Mouse (Mus musculus) left cerebral cortex, adult 9 months (tissue): Measurements from ENCODE around the gene 4933427D14Rik.

Experiments
- DNase-seq, 2 experiments: peaks; one replicate each; pipeline ENCODE4 v3.0.0; 2022; ENCODE audit warnings: low spot score in 2 of 2

Gene 4933427D14Rik

DNA sequence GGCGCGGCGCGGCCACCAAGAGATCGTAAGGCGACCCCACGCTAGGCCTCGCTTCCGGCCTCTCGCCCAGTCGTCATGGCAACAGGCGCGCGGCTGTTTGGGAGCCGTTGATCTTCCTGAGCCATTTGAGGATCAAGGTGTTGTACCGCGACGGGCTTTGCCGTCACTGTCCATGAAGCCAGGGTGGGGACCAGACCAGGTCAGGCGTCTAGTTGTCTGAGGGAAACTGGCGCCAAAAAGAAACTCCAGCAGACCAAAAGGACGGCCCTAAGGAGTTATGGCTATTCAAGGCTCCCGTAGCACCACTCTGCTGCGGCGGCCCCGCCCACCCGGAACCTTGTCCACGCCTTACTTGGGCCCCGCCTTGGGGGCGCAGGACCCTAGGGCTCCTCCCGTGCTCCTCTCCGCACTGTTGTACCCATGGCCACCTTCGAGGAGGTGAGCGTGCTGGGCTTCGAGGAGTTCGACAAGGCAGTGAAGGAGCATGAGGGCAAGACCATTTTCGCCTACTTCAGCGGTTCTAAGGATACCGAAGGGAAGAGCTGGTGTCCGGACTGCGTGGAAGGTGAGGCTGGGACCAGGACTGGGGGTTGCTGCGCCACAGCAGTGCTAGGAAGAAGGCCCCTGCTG lies at the start of gene 4933427D14Rik, which contains the start of gene Txndc17:
Gene 4933427D14Rik, minus strand, starts transcription at position 256 of the 630 bp plus-strand sequence.
Gene Txndc17, plus strand, starts transcription at position 344 of the 630 bp plus-strand sequence.
- DNase-seq = peak in 1 of 2 experiments; percentile 87

DNA sequence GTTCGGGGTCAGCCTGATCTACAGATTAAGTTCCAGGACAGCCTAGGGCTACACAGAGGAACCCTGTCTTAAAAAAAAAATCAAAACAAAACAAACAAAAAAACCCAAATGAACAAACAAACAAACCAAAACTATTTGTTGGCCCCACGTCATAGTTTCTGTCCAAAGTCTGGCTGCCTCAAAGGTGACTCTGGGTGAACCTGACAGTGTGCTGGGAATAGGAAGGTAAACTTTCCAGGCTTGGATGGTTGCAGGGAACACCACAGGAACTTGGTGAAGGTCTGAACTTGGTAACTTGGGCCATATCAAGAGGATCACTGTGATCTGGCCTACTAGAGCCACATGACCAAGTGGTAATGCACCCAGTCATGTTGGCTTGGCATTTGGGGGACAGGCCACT lies 49.2 kb upstream of the 4933427D14Rik start:
- no peak for DNase-seq

DNA sequence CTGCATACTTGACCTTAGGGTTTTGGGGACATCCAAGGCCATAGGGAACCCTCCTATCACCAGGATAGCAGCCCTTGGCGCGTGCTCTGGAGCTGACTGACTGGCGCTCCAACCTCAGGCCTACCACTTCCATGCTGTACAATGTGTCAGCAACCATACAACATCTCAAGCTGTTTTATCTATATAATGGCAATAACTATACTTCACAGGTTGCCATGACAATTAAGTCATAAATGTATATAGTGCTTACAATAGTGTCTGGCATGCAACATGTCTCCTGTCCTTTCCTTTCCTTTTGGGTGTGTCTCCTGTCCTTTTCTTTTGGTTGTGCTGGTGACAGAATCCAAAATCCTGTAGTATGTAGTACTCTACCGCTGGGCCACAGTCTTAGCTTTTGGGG lies 48.4 kb upstream of the 4933427D14Rik start:
- DNase-seq = no peak

DNA sequence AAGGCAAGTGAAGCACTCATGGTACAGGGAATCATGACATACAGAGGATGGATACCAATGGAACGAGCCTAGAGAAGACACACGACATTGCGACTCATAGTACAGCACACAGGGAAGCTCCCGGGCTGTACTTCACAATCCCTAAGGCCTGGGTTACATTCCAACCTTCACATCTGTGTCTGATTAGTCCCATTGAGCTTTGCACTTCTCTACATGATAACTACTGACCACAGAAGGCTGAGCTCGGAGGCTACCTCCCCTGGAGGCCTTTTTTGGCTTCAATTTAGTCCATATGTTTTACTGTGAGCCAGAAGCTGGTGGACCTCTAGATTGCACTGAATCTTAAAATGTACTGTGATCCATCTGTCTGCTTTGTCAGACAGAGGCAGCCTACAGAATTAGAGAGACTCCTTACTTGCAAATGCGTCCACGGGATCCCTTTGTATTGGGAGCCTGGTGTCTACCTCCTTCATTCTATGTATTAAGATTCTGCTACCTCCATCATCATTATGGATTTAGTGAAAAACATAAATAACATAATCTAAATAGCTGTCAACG lies 38.0 kb upstream of the 4933427D14Rik start:
- peak in 1 of 2 experiments; percentile 30 for DNase-seq

DNA sequence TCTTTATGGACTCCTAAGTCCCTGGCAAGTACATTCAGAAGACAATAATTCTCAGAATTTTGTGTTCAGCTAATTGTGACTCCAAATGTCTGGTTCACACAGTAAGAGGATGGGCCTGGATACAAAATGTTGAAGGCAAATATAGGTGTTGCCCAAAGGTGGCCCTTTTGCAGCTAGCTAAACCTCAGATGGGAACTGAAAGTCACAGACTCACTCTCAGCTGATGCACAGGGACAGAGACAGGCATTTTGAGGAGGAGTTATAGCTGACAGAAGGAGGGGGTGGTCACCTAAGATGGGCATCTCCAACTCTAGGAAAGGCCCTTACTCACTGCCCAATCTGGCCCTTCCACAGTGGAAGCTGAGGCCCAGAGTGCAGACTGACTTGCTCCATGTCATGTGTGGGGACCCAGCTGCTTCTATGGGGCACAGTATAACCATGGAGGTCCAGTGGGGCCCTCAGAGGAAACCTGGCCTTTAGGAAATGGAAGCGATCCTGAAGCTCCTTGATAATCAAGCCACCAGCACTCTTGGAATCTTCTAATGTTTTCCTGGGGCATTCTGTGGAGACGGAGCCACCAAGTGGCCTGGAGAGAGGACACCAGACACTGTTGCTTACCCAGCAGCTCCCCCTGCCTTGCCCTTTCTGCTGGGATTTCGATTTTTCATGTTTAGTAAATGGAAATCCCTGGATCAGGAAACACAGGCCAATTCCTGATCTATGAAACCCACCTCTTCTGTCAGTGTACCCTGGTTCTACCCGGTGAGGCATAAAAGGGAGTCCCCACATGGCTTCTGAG lies 33.0 kb upstream of the 4933427D14Rik start:
- DNase-seq = no peak

DNA sequence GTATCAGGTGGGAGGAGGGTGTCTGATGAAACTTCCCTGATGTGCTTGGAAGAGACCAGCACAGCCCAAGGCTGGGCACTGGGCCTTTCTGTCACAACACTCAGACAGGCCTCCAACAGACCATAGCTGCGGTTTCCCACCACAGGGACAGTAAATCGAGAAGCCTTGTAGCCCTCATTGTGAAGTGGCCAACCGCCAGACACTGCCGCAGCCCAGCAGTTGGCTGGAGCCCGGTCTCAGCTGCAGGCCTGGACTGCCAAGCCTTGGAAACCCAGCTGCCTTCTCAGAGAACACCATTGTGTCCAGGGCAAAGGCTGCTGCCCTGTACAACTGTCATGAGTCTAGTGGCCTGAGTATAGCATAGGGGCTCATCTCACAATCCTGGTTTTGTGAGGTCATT lies 26.8 kb upstream of the 4933427D14Rik start:
- peak in 1 of 2 experiments; percentile 64 for DNase-seq

DNA sequence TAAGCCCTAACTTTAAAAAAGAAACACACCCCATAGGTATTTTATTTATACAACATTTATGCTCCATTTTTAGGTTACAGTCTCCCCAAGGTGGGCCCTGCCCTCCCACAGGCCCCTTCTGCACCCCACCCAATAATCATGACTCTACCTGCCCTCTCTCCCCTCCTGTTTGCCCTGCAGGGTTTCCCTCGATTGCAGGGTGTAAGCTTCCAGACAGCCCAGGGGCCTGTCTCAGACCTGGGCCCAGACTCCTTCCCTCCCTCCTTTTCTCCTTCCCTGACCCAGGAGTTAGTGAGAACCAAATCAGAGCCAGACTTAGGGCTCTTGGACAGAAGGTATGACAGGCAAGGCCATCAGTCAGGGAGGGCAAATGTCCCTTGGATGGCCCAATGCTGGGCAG lies 25.7 kb upstream of the 4933427D14Rik start:
- DNase-seq = no peak

DNA sequence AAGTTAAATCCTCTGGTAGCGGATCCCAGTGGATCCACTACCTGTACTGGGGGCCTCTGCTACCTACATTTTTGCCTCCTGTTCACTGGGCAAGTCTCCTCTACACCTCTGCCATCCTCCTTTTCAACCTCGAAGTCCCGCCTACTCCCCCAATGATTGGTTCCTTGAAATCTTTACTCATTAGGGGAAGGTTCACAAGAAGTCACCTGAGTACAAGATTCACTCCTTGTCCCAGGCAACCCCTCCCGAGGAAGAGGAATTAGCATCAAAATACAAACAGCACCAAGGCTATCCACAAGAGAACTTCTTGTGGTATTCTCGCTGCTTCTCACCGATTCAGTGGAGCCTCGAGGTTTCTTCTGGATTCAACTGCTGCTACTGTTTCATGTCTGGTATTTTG lies 24.8 kb upstream of the 4933427D14Rik start:
- DNase-seq = no peak

DNA sequence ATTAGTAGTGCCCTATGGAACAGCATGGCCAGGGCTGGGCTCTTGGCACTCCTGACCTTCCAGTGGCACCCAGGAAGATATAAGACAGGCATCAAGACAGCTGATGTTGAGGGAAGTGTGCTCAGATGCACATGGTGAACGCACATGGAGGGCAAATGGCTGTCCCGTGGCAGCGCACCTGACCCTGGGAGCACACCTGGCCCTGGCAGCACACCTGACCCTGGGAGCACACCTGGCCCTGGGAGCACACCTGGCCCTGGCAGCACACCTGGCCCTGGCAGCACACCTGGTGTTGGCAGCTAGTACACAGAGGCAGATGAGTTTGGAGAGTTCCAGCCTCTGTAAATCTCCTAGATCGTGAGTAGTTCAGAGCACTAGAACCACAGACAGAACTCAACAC lies 21.3 kb upstream of the 4933427D14Rik start:
- DNase-seq = no peak

DNA sequence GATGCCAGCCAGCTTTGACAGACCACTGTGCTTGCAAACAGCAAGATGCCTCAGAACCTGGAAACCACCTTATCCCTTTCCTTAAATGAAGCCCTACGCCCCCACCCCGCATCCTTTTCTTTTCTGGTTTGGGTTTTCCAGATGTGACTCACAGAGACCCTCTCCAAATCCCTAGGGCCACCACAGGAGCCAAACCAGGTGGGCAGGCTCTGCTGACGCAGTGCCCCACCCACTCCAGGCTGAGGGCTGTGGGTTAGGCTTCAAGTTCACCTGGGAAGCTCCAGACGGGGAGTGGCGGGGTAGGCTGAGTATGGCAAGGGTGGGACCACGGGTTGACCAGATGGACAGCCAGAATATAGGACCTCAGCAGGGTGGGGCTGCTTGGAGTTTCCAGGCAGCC lies 19.6 kb upstream of the 4933427D14Rik start:
- no peak for DNase-seq

DNA sequence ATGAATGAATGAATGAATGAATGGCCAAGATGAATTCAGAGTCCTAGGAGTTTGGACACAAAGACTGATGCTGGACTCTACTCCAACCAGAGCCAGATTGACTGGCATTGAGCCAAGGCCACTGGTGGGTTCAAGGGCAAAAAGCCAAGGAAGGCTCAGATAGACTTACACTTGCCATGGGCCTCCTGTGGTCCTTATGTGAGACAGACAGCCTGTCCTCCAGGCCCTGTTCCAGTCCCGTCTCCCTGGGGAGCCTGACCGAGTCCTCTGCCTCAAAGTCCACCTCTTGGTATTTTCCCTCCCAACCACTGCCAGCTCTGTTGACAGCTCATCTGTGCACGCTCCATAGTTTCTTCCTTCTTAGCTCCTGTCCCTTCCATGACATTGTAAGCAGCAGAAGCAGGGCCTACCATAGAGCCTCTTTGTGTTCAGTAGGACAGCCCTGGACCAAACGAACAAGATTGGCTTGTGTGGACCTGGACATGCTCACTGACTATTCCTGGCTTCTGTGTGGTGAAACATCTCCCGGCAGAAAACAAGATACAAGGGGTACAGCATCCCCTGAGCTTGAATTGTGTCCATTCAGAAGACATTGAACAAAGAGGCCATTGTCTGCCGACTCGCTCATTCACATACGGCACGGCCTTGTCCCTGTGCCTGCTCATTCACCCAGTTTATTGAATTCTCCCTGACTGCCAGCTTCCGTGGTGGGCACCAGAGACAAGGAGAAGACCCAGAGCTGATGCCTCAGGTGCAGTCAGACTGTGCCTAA lies 18.9 kb upstream of the 4933427D14Rik start:
- DNase-seq = no peak

DNA sequence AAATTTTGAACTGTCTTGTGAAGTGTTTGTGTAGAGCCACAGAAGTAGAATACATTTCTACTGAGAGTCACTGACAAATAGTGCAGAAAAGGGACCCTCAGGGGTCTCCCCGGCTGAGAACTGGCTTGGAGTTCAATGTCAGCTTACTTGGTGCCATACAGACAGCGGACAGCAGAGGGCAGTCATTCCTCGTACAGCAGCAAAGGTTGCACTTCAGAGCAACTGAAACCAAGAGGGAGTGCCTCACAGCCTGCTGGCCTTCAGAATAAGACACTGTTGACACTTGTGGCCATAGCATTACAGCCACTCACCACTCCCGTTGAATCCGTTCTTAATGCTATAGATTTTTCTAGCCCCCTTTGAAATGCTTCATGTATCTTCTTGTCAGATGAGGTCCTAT lies 17.6 kb upstream of the 4933427D14Rik start:
- DNase-seq = peak in 1 of 2 experiments; percentile 88

DNA sequence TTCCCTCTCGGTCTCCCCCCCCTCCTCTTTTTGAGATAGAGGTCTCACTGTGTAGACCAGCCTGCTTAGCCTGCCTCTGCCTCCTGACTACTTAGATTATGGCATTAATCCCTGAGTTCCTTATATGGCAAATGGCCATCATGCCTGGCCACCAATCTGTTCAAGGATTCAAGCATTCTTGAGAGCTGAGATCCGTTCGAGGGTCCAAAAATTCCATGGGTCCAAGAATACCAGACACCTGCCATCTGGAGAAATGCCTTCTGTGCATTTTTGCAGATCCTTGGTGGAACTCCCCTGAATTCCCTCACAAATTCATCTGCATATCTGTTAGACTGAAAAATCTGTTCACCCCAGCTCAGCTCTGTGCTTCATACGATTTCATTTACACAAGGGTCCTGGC lies 16.2 kb upstream of the 4933427D14Rik start:
- no peak for DNase-seq

DNA sequence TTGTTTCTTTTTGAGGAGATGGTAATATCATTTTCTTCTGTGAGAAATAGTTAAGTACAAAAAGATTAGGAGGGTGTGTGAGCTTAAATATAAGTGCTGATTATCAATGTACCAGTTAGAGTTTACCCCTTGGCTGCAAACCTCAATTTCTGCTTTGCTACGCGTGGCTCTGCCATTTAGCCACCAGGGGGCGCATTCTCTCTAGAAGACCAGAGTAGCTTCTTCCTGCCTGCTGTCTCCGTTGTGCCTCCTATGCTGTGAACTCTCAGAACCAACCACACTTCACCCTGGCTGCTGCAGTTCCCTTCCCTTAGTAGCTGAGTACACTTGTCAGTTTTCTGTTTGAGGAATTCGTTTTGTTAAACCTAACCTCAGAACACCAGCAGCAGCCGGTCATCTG lies 14.0 kb upstream of the 4933427D14Rik start:
- peak in 1 of 2 experiments; percentile 69 for DNase-seq

DNA sequence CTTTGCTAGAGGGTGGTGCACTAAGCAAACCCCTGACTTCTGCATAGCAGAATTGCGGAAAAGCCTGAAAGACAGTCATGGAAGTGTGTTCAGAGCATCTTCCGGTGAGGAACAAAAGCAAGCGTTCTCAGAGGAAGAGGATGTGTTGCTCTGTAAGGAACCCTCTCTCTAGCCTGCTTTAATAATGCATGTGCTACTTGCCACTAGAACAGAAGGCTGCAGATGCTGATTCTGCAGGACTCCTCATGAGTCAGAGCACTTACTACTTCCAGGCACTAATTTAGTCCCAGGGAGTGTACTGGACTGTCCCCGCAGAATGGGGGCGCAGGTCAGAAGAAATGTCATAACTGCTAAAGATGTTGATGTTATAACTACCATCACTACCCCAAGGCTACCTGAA lies 9.9 kb upstream of the 4933427D14Rik start:
- no peak for DNase-seq

DNA sequence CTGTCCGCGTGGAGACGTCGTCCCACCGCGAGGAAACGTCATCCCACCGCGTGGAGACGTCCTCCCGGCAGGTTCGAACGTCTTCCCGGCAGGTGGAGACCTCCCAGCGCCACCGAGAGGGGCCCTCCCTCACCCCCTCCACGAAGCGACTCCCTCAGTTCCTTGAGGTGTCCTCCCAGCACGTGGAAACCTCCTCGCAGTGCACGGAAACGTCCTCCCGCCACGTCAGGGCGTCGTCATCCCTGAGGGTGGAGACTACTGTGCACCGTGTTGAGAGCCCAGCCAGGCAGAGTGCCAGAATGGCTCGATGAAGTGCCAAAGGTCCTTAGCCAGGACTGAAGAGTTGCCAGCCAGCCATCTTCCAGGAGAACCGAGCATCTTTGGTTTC lies 8.1 kb upstream of the 4933427D14Rik start, which contains the start of gene Med31:
Gene Med31, minus strand, starts transcription at position 183 of the 388 bp plus-strand sequence.
- peak in 1 of 2 experiments; percentile 76 for DNase-seq

DNA sequence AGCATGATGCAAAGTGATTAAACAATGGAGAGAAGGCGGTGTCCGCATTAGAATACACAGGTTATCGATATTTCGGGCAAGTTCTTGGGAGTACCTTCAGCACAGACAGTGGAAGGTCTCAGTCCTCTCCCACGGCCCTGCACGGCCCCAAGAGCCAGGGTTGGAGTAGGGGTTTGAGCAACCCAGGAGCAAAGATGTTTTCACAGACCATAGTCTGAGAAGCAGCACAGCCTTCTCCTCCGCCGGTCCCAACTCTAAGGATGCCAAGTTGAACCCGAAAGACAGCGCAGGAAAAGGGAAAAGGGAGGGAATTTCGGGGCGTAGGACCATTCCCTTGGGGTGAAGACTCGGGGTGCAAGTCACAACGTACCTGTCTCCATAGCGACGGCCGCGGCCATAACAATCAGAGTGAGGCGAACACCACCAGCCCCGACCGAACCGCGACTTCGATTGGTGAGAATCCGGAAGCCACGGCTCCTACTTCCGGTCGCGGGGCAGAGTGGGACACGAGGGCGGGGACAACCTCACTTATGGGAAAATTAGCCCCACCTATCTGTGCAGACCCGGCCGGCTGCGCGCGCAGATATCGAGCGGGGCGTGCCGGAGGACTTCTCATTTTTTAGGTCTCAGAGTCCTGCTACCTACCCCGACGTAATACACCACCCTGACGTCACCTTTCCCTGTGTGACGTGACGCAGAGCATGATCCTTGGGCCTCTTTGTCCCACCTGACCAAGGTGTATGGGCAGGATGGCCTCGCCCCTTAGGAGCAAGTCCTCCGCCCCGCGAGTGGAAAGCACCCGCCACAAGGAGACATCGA lies 7.5 kb upstream of the 4933427D14Rik start:
- DNase-seq = peak; percentile 87 to 95

DNA sequence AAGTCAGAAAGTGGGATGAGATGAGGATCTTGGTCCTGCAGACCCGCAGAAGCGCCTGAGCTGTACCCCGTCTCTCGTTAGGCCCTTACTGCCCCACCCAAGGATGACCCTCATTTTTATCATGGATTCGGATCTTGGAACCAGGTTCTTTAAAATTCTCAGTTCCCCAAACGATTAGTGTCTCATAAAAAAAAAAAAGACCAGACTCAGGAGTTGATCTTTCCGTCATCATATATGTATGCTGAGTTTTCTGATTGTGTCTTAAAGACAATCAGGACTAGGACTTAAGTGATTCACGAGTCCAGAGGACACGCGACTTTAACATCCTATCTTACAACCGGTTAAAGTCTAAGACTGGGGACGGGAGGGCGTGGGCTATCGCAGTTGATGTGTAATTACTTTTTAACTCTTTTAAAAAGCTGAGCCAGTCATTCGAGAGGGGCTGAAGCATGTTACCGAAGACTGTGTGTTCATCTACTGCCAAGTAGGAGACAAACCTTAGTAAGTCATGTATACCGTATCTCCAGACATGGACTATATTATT lies 647 bp upstream of the 4933427D14Rik start:
- no peak for DNase-seq

DNA sequence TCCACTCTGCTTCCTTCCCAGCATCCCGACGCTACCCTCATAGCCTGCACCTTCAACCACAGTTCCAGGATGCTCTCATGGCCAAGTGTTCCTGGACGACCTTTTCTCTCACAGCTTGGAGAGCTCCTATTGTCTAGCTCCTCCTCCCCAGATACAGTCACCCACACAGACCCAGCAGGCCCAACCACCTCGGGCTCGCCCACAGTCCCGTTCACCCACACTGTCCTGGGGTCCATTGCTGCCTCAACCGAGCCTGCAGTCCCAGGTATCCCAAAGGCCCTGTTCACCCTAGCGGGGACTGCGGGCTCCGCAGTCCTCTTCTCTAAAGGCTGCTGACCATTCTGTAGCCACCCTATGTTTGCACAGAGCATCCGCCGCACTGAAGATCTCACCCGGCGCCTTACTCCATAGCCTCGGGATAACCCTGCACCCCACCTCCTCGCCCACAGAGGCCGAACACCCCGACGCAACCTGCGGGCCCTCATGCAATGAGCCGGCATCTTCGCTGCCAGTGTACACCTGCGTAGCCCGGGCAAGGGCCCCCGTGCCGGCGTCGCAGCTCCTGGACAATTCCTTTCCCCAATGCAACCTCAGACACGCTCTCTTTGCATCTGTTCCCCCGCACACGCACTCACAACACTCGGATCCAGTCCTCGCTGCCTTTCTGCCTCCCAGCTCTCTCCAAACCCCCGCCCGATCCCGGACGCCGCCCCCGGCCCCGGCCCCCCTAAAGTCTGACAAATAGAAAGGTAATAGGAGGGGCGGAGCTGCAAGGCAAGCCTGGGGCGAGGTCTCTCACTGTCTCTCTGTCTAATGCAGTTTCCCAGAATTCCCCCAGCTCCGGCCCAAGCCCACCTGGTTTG lies 687 bp downstream of the 4933427D14Rik start, which contains the start of gene Gm43951:
Gene Gm43951, minus strand, starts transcription at position 500 of the 863 bp plus-strand sequence.
- DNase-seq = no peak

DNA sequence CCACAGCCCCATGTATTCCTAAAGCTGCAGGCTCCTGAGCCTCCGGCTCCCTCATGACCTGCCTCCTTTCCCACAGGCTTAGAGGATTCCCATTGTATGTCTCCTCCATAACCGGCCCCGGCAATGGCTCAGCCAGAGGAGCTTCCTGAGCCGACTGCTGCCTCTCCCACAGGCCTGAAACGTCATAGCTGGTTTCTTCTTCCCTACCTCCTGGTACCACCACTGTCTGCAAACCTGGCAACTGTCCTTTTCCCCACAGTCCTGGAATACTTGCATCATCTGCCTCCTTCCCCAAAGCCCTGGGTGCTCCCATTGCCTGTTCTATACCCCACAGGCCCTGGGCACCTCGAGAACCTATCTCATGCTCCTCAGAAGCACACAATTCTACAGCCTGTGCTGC lies 2.0 kb downstream of the 4933427D14Rik start:
- no peak for DNase-seq
